Mouse (Mus musculus) brain, adult 2 months (tissue): ENCODE results near the gene Pip4k2b.
A peak's percentile ranks its signal among the peaks of the same experiment; 100 is the strongest.
"Not testable (repeated sequence)": the region's sequence is repeated elsewhere in the genome, so short reads cannot be mapped to it uniquely, and the experiment has no call there.

Experiments used
- DNase-seq: peaks from one replicate; pipeline ENCODE4 v3.0.0; 2011; ENCODE audit warnings: low read depth, low spot score

Pip4k2b gene

GRCm38 (mm10) chr11:97753277-97753676, 8.8 kb upstream of the Pip4k2b start:
- peak; percentile 88 for DNase-seq

- DNase-seq = no peak
Measured at GRCm38 (mm10) chr11:97748496-97748895, 4.0 kb upstream of the Pip4k2b start.

- no peak for DNase-seq
Measured at GRCm38 (mm10) chr11:97747773-97748172, 3.3 kb upstream of the Pip4k2b start.

- no peak for DNase-seq
Measured at GRCm38 (mm10) chr11:97745331-97745721, 822 bp upstream of the Pip4k2b start.

GRCm38 (mm10) chr11:97744718-97745330, 320 bp upstream of the Pip4k2b start:
- DNase-seq = peak; percentile 100

GRCm38 (mm10) chr11:97743423-97743822, 1.1 kb downstream of the Pip4k2b start:
- DNase-seq = no peak

GRCm38 (mm10) chr11:97742591-97742990, 1.9 kb downstream of the Pip4k2b start:
- DNase-seq = no peak

GRCm38 (mm10) chr11:97742157-97742556, 2.3 kb downstream of the Pip4k2b start:
- DNase-seq = no peak

GRCm38 (mm10) chr11:97740190-97740589, 4.3 kb downstream of the Pip4k2b start:
- DNase-seq = peak; percentile 53

GRCm38 (mm10) chr11:97739155-97739554, 5.3 kb downstream of the Pip4k2b start:
- DNase-seq = no peak

- no peak for DNase-seq
Measured at GRCm38 (mm10) chr11:97738703-97739102, 5.8 kb downstream of the Pip4k2b start.

GRCm38 (mm10) chr11:97737600-97737999, 6.9 kb downstream of the Pip4k2b start:
- DNase-seq = no peak

- DNase-seq = no peak
Measured at GRCm38 (mm10) chr11:97736645-97737044, 7.9 kb downstream of the Pip4k2b start.

- not testable (repeated sequence) for DNase-seq
Measured at GRCm38 (mm10) chr11:97734810-97735209, 9.7 kb downstream of the Pip4k2b start.

GRCm38 (mm10) chr11:97733689-97734088, 10.8 kb downstream of the Pip4k2b start:
- DNase-seq = no peak

GRCm38 (mm10) chr11:97728730-97729129, 15.8 kb downstream of the Pip4k2b start:
- DNase-seq = no peak

GRCm38 (mm10) chr11:97728311-97728710, 16.2 kb downstream of the Pip4k2b start:
- peak; percentile 59 for DNase-seq

GRCm38 (mm10) chr11:97723709-97724108, 20.8 kb downstream of the Pip4k2b start:
- DNase-seq = no peak

- DNase-seq = no peak
Measured at GRCm38 (mm10) chr11:97721338-97721737, 23.2 kb downstream of the Pip4k2b start.

- no peak for DNase-seq
Measured at GRCm38 (mm10) chr11:97719041-97719440, 25.5 kb downstream of the Pip4k2b start.

GRCm38 (mm10) chr11:97718281-97718860, 26.1 kb downstream of the Pip4k2b start:
- no peak for DNase-seq

GRCm38 (mm10) chr11:97717369-97718280, 26.9 kb downstream of the Pip4k2b start:
- DNase-seq = no peak
